Mouse (Mus musculus) spleen, postnatal 4 days (tissue): ENCODE data around the gene E030030I06Rik.
"Not testable (repeated sequence)": the region's sequence is repeated elsewhere in the genome, so short reads cannot be mapped to it uniquely, and the experiment has no call there.

ENCODE experiments used
- DNase-seq, 2 experiments: peaks; one replicate each; pipeline ENCODE4 v3.0.0; 2022; ENCODE audit warnings: low spot score in 2 of 2

Gene E030030I06Rik

GRCm38 (mm10) chr10:22151863-22152640 is 3.0 kb upstream of the E030030I06Rik start:
- DNase-seq: not testable (repeated sequence)

DNA sequence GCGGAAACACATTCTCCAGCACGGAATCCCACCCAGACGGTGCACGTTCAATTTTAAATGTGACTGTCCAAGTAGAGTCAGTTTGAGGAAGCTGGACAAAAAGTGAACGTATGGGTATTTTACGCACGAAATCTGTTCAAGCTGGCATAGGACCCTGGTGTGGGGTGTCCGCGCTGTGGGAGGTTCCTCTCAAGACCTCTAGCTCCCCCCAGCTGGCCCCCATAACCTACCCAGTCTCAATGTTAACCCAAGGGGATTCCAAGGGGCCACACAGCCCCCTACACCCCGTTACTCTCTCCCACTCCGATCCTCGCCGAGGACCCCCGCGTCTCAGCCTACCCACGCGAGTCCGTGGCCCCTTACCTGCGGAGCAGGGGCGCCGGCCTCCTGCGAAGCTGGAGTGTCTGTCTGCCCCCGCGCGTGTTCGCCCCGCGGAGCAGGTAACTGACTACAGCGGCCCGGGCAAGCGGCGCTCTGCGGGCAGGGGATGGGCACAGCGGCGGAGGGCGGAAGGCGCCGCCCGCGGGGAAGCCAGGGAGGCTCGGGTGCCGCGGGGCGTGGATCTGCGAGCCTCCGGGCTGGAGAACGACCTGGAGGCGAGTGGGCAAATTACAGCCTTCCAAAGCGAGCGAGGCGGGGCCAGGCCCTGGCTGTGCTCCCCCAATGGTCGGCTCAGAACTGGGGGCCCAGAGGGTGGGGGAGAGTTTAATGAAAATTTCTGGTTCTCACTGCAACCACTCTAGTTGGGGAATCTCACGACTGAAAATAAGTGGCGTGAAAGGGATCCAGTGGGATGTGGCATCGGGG is 2.2 kb upstream of the E030030I06Rik start:
- DNase-seq: not testable (repeated sequence)

DNA sequence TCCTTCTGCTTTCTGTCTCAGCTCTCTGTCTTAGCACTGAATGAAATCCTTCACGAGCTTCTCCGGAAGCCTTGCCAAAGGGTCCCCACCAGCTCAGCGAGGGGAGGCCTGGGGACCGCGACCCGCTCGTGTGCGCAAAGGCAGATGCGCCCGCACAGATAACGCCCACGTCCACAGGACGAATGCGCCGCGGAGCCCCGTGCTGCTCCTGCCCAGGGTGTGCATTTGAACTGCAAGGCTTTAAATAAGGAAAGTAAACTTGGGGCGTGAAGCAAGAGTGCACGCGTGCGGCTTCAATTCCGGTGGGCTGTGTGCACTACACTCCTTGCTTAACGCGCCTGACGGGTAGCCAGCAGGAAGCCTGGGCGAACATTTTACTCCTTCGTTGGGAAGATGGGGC is 1.5 kb upstream of the E030030I06Rik start:
- peak in 1 of 2 experiments; percentile 67 for DNase-seq

DNA sequence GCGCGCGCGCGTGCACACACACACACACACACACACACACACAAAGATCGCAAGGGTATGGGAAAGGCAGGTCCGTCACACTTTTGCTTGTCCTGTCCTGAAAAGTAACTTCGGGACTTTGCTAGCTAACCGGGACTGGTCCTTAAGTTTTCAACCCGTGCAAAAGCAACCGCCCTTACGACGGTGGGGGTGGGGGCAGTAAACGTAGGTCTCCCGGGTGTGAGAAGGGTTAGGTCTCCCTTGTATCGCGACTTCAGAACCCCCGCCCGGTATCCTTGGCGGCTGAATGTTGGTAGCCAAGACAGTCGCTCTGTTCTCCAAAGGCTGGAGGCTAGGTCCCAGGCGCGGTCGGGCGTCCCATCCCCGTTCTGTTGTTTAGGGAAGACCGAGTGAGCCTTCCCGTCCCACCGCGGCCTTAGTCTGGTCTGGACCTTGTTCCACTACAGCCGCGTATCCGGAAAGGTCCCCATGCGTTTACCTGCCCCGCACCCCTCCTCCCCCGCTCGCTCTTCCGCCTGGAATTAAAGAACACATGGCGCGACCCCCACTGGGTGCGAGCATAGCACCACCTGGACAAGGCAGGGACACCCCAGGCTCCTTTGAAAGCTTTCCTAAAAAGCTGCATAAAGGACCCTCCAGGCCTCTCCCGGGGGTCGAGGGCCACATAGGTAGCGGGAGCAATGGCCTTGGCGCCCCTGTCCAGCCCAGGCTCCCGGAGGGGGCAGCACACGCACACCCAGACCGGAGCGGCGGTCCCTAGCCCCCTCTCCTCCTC is 808 bp upstream of the E030030I06Rik start:
- no peak for DNase-seq

DNA sequence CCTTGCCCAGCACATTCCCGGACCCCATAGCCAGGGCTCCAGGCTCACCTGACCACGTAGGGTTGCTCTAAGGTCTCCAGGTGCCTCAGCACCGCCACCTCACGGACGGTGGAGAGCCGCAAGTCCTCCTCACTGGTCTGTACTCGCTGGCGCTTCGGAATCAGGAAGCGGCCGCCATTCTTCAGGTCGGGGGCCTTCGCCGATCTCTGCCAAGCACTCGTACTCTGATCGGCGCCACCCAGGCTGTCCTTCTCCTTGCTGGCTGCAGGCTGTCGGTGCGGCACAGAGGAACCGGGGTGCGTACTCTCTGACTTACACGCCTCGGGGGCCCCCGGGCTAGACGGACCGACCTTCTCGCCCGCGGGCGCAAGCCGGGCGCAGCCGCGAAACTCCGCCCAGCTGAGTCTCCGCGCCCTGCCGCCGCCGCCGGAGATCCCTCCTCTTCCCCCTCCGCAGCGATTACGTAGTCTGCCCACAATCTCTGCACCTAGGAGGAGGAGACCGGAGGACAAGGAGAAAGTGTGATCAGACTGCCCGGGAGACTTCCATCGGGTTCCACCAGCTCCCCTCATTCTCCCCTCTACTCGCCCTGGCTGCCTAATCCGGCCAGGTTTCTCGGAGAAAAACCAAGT is 513 bp downstream of the E030030I06Rik start:
- DNase-seq: peak; percentile 67 to 85

DNA sequence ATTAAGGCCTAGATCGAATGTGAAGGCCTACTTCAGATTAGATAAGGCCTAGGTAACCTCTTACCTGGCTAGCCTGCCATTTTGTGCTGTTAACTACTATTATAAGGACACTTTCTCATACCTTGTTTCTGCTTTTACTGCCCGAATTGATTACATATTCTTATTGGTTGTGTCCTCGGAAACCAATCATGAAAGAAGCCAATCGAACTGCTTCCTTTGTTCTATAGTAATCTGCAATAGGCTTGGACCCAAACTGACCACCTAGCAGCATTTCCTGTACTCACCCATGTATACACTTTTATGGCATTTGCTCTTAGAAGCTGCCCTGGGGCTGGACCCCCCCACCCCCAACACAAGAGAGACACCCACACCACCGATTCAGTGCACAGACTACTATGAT is 6.1 kb downstream of the E030030I06Rik start:
- no peak for DNase-seq

- DNase-seq: peak; percentile 39 to 81
Measured at GRCm38 (mm10) chr10:22142194-22142593, 6.9 kb downstream of the E030030I06Rik start.

- DNase-seq: peak; percentile 48 to 72
Measured at GRCm38 (mm10) chr10:22140665-22141280, 8.3 kb downstream of the E030030I06Rik start.

DNA sequence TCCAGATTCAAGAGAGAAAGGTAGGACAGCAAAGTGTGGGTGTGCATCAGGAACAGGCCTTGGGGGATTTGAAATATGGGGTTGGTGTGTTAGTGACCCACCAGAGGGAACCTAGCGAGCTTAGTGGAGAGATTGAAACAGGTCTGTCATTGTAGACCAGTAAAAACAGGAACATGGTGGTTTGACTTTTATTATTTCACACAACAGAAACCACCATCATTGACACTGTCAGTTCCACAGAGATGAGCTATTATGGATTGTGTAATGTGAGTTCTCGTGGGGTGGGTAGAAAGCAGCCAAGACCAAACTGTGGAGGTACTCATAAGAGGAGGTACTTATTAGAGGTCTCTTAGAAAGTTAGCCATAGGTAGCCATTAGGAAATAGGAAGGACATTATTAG is 74.5 kb downstream of the E030030I06Rik start:
- DNase-seq: no peak

GRCm38 (mm10) chr10:22072739-22073138 is 76.3 kb downstream of the E030030I06Rik start:
- DNase-seq: no peak

GRCm38 (mm10) chr10:22070576-22070975 is 78.5 kb downstream of the E030030I06Rik start:
- no peak for DNase-seq

- DNase-seq: no peak
Measured at GRCm38 (mm10) chr10:22070168-22070567, 78.9 kb downstream of the E030030I06Rik start.

GRCm38 (mm10) chr10:22067979-22068378 is 81.1 kb downstream of the E030030I06Rik start, which contains the start of gene 4930444G20Rik:
Gene 4930444G20Rik (minus strand): TSS chr10:22068079.
- not testable (repeated sequence) for DNase-seq
